Comparison of ENCODE assay signal across 7 mouse cellular contexts in genomic region chr5:8366771-8367613, GRCm38 (mm10). TPM values are rescaled to one million over a fixed set of nuclear protein-coding genes. Genes with fewer than 3 reads are reported as not detected.
DNase-seq lines count a peak whose midpoint lies in the region; ATAC-seq and TF ChIP-seq lines count a peak whose summit lies in the region.

No protein-coding gene starts in this region.

- no peaks in the 10 kb centered on the region for H3K36me3 ChIP-seq in ES-E14 (ENCODE audit: control insufficient read depth, insufficient read depth, low read length, poor library complexity, severe bottlenecking)
- H3K36me3 ChIP-seq in embryonic facial prominence, embryonic 15.5 days, result no peaks in the 10 kb centered on the region
- H3K36me3 ChIP-seq in intestine, embryonic 16.5 days (ENCODE audit: control insufficient read depth, insufficient read depth, low read length), result no peaks in the 10 kb centered on the region
- no peaks in the 10 kb centered on the region for H3K36me3 ChIP-seq in midbrain, embryonic 10.5 days

- peak overlapping the region; percentile 92 for H3K4me2 ChIP-seq in embryonic facial prominence, embryonic 15.5 days (replicated peaks)
- H3K4me2 ChIP-seq in intestine, embryonic 16.5 days (ENCODE audit: low read depth, low read length), result peak overlapping the region; percentile 95

- H3K9me3 ChIP-seq in ES-E14 (ENCODE audit: control insufficient read depth, insufficient read depth, low read depth, low read length), result no peaks in the 10 kb centered on the region
- H3K9me3 ChIP-seq in embryonic facial prominence, embryonic 15.5 days (replicated peaks), result no peaks in the 10 kb centered on the region
- no peaks in the 10 kb centered on the region for H3K9me3 ChIP-seq in intestine, embryonic 16.5 days (ENCODE audit: control insufficient read depth, low read length)
- no peaks in the 10 kb centered on the region for H3K9me3 ChIP-seq in midbrain, embryonic 10.5 days (replicated peaks)

- H3K4me3 ChIP-seq in ES-E14 (ENCODE audit: insufficient read depth in 1 of 2, low read depth in 1 of 2, low read length in 2 of 2, poor library complexity in 1 of 2, severe bottlenecking in 1 of 2), result peak overlapping the region; percentile 76 to 86
- H3K4me3 ChIP-seq in embryonic facial prominence, embryonic 15.5 days (replicated peaks), result peak overlapping the region; percentile 74
- H3K4me3 ChIP-seq in intestine, embryonic 16.5 days (ENCODE audit: low read length), result peak overlapping the region; percentile 70
- H3K4me3 ChIP-seq in midbrain, embryonic 10.5 days, result peak overlapping the region; percentile 76

- WGBS in embryonic facial prominence, embryonic 15.5 days, result 3% methylated on average over 24 of the region's 25 CpGs
- WGBS in intestine, embryonic 16.5 days, result 5% methylated on average over 25 of the region's 25 CpGs
- 1% methylated on average over 24 of the region's 25 CpGs for WGBS in midbrain, embryonic 10.5 days

- peak overlapping the region; percentile 83 for H3K9ac ChIP-seq in ES-E14 (ENCODE audit: insufficient read depth, low read depth, low read length, poor library complexity, severe bottlenecking)
- peak overlapping the region; percentile 59 for H3K9ac ChIP-seq in embryonic facial prominence, embryonic 15.5 days
- H3K9ac ChIP-seq in intestine, embryonic 16.5 days (ENCODE audit: low read depth, low read length), result peak overlapping the region; percentile 73; the same call in 1 of the 2 replicates

- no peaks in the 10 kb centered on the region for H3K4me1 ChIP-seq in ES-E14 (ENCODE audit: control insufficient read depth in 2 of 2, insufficient read depth in 2 of 2, low read length in 2 of 2, poor library complexity in 1 of 2)
- peaks cover 6% of the 10 kb centered on the region; the same call in 1 of the 2 replicates for H3K4me1 ChIP-seq in embryonic facial prominence, embryonic 15.5 days
- H3K4me1 ChIP-seq in intestine, embryonic 16.5 days (ENCODE audit: control insufficient read depth, insufficient read depth, low read length), result no peaks in the 10 kb centered on the region
- H3K4me1 ChIP-seq in midbrain, embryonic 10.5 days, result peaks cover 12% of the 10 kb centered on the region

- H3K27ac ChIP-seq in ES-E14 (ENCODE audit: insufficient read depth, low read depth, low read length, poor library complexity, severe bottlenecking), result no peak overlapping the region
- no peak overlapping the region for H3K27ac ChIP-seq in embryonic facial prominence, embryonic 15.5 days (replicated peaks)
- H3K27ac ChIP-seq in intestine, embryonic 16.5 days (ENCODE audit: low read length), result no peak overlapping the region
- H3K27ac ChIP-seq in midbrain, embryonic 10.5 days (replicated peaks), result peak overlapping the region; percentile 87

- no peaks in the 10 kb centered on the region for H3K27me3 ChIP-seq in embryonic facial prominence, embryonic 15.5 days
- H3K27me3 ChIP-seq in intestine, embryonic 16.5 days (replicated peaks; ENCODE audit: control insufficient read depth, insufficient read depth, low read length), result peaks cover 7% of the 10 kb centered on the region
- peaks cover 19% of the 10 kb centered on the region for H3K27me3 ChIP-seq in midbrain, embryonic 10.5 days (ENCODE audit: low read depth, poor library complexity, severe bottlenecking)

- ATAC-seq in embryonic facial prominence, embryonic 15.5 days (ENCODE audit: insufficient number of reproducible peaks, low FRiP score, low TSS enrichment, low read depth), result no peak
- peak; percentile 50; the same call in 1 of the 2 replicates for ATAC-seq in intestine, embryonic 16.5 days
- ATAC-seq in activated CD4-positive, CD25-positive, alpha-beta regulatory T cell, adult 4 months, result no peak

- DNase-seq in ES-E14 (ENCODE audit: low read depth, low spot score) (no peak), ZHBTc4 (ENCODE audit: low read depth, low spot score) (peak; percentile 35)
- DNase-seq in midbrain, embryonic 10.5 days (ENCODE audit: low spot score), result peak; percentile 47
- DNase-seq in yolk sac, embryonic 10.5 days (ENCODE audit: low spot score), result no peak

- in situ Hi-C loops in ES-E14 (cut with MboI; ENCODE audit: low sequenced_read_pairs in 2 of 2, unreplicated experiment in 2 of 2), result no loop called here

TF ChIP-seq in ES-E14, 5 proteins besides CTCF, POLR2A, EP300 and RAD21:
- no peak for TF ChIP-seq ZNF384 (IDR thresholded peaks at IDR 0.05; ENCODE audit: low read depth, low read length)
- TF ChIP-seq HCFC1 (IDR thresholded peaks at IDR 0.05; ENCODE audit: borderline replicate concordance, insufficient read depth, low read length), result no peak
- no peak for TF ChIP-seq CHD2 (IDR thresholded peaks at IDR 0.05; ENCODE audit: low read depth, low read length)
- no peak for TF ChIP-seq ZC3H11A (IDR thresholded peaks at IDR 0.05; ENCODE audit: borderline replicate concordance, low read depth, low read length)
- TF ChIP-seq MAFK (IDR thresholded peaks at IDR 0.05; ENCODE audit: insufficient read depth, low read depth, low read length), result no peak

RNA-seq across cellular contexts. Expression of gene Adam22, which starts 1.0 kb away (rescaled TPM):
- 11.5 and 14.9 TPM in 2 replicates for total RNA-seq in ES-E14 (2012; rRNA removed)
- 11.0 and 11.5 TPM in 2 replicates for polyA plus RNA-seq in embryonic facial prominence, embryonic 15.5 days (2015; fragmentation: Nextera tagmentation; extraction: Ambion mirVana)
- 2.8 and 3.2 TPM in 2 replicates for polyA plus RNA-seq in intestine, embryonic 16.5 days (2015; fragmentation: Nextera tagmentation; extraction: Ambion mirVana)
- polyA plus RNA-seq in midbrain, embryonic 10.5 days (2016; fragmentation: Nextera tagmentation; extraction: Ambion mirVana), result 5.6 and 9.5 TPM in 2 replicates
- polyA plus RNA-seq in activated CD4-positive, CD25-positive, alpha-beta regulatory T cell, adult 4 months (2017; shearing (Covaris generic)), result under 1 TPM; 0.48 to 0.90 TPM

RNA-seq across cellular contexts. Expression of gene Dbf4, which starts 55.5 kb away (rescaled TPM):
- total RNA-seq in ES-E14 (2012; rRNA removed), result 109 and 114 TPM in 2 replicates
- polyA plus RNA-seq in embryonic facial prominence, embryonic 15.5 days (2015; fragmentation: Nextera tagmentation; extraction: Ambion mirVana), result 28.0 and 31.2 TPM in 2 replicates
- 25.3 and 27.3 TPM in 2 replicates for polyA plus RNA-seq in intestine, embryonic 16.5 days (2015; fragmentation: Nextera tagmentation; extraction: Ambion mirVana)
- 56.1 and 62.5 TPM in 2 replicates for polyA plus RNA-seq in midbrain, embryonic 10.5 days (2016; fragmentation: Nextera tagmentation; extraction: Ambion mirVana)
- 10 to 100 TPM; 13.9 to 17.7 TPM for polyA plus RNA-seq in activated CD4-positive, CD25-positive, alpha-beta regulatory T cell, adult 4 months (2017; shearing (Covaris generic))

RNA-seq across cellular contexts. Expression of gene Slc25a40, which starts 55.7 kb away (rescaled TPM):
- 24.7 and 27.2 TPM in 2 replicates for total RNA-seq in ES-E14 (2012; rRNA removed)
- polyA plus RNA-seq in embryonic facial prominence, embryonic 15.5 days (2015; fragmentation: Nextera tagmentation; extraction: Ambion mirVana), result 13.7 and 14.0 TPM in 2 replicates
- polyA plus RNA-seq in intestine, embryonic 16.5 days (2015; fragmentation: Nextera tagmentation; extraction: Ambion mirVana), result 8.2 and 8.4 TPM in 2 replicates
- 9.6 and 9.7 TPM in 2 replicates for polyA plus RNA-seq in midbrain, embryonic 10.5 days (2016; fragmentation: Nextera tagmentation; extraction: Ambion mirVana)
- 10 to 100 TPM; 20.6 to 24.7 TPM for polyA plus RNA-seq in activated CD4-positive, CD25-positive, alpha-beta regulatory T cell, adult 4 months (2017; shearing (Covaris generic))

Comparison
In these comparisons a context has a peak if more than half of its experiments do, and no peak if none do; other contexts are left out.
1. DNase-seq: peak in ZHBTc4 (single experiment) and midbrain, embryonic 10.5 days (single experiment); none in ES-E14 (single experiment) and yolk sac, embryonic 10.5 days (single experiment).
2. Peak in every context shown above with its lines, with median percentiles within 50 percentile points of each other: H3K4me3 ChIP-seq and H3K9ac ChIP-seq.